Comparison of ENCODE assay signal across 9 mouse cellular contexts in the genomic region with DNA sequence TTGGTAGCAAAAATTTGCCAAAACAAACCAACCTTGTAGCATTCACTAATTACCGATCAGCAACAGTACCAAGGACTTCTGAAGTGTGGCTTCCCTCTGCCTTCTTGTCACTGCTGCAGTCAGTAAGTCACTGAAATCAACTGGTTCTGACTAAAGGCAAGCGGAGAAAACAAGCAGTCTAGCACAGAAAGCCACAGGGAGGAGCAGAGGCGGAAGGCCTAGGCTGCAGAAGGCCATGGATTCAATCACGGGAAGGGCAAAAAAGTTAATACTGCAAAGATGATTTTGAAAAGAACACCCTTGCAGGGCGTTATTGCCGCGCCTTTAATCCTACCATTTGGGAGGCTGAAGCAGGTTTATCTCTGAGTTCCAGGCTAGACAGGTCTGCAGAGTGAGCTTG. TPM values are rescaled to one million over a fixed set of nuclear protein-coding genes. Genes with fewer than 3 reads are reported as not detected.
A peak's percentile ranks its signal among the peaks of the same experiment; 100 is the strongest.
DNase-seq lines count a peak whose midpoint lies in the region; ATAC-seq and TF ChIP-seq lines count a peak whose summit lies in the region.
"Had no signal": no experiment of that assay in that cellular context is flagged by ENCODE, and none has a peak within 500 bp of the region (broad histone marks: within the 10 kb centered on the region; RNA-seq: fewer than 3 reads in every experiment).

No protein-coding gene starts in this region.

- peak overlapping the region; percentile 8 for H3K4me3 ChIP-seq in heart, embryonic 16.5 days (ENCODE audit: low read length)
- H3K4me3 ChIP-seq in E14TG2a.4 (replicated peaks; ENCODE audit: low read length): peak overlapping the region; percentile 97
- H3K4me3 ChIP-seq in forebrain, embryonic 13.5 days: peak overlapping the region; percentile 84
- peak overlapping the region; percentile 87 for H3K4me3 ChIP-seq in liver, embryonic 16.5 days (ENCODE audit: low read depth, low read length)

- peak overlapping the region; percentile 87 for H3K4me2 ChIP-seq in heart, embryonic 16.5 days (ENCODE audit: low read depth, low read length)
- H3K4me2 ChIP-seq in forebrain, embryonic 13.5 days: peak overlapping the region; percentile 98
- H3K4me2 ChIP-seq in liver, embryonic 16.5 days (ENCODE audit: low read depth, low read length): peak overlapping the region; percentile 93

- ATAC-seq in heart, embryonic 16.5 days (replicated peaks; ENCODE audit: extremely low read depth, insufficient read depth, low FRiP score): no peak
- ATAC-seq in forebrain, embryonic 13.5 days: no peak
- ATAC-seq in liver, embryonic 16.5 days (ENCODE audit: low read depth): no peak
- ATAC-seq in granulocyte monocyte progenitor cell, adult 5-6 weeks (replicated peaks; ENCODE audit: poor library complexity, severe bottlenecking): no peak

- H3K4me1 ChIP-seq in heart, embryonic 16.5 days (ENCODE audit: control insufficient read depth, insufficient read depth, low read length): peaks cover 24% of the 10 kb centered on the region
- peaks cover 61% of the 10 kb centered on the region for H3K4me1 ChIP-seq in E14TG2a.4 (replicated peaks; ENCODE audit: low read depth, low read length)
- H3K4me1 ChIP-seq in forebrain, embryonic 13.5 days: peaks cover 27% of the 10 kb centered on the region
- peaks cover 25% of the 10 kb centered on the region for H3K4me1 ChIP-seq in liver, embryonic 16.5 days (ENCODE audit: control insufficient read depth, low read depth, low read length)

- no peaks in the 10 kb centered on the region for H3K9me3 ChIP-seq in heart, embryonic 16.5 days (replicated peaks; ENCODE audit: control insufficient read depth, low read length)
- no peaks in the 10 kb centered on the region for H3K9me3 ChIP-seq in E14TG2a.4 (ENCODE audit: low read length)
- H3K9me3 ChIP-seq in forebrain, embryonic 13.5 days (replicated peaks): no peaks in the 10 kb centered on the region
- no peaks in the 10 kb centered on the region for H3K9me3 ChIP-seq in liver, embryonic 16.5 days (replicated peaks; ENCODE audit: control insufficient read depth, low read length)

- intact Hi-C loops in heart, postnatal 25 days (cut with DNase I): no loop called here

- no peak overlapping the region for H3K27ac ChIP-seq in heart, embryonic 16.5 days (ENCODE audit: low read length)
- no peak overlapping the region for H3K27ac ChIP-seq in forebrain, embryonic 13.5 days
- no peak overlapping the region for H3K27ac ChIP-seq in liver, embryonic 16.5 days (ENCODE audit: low read length)

- DNase-seq in heart, postnatal 25 days (ENCODE audit: low spot score): no peak
- DNase-seq in adrenal gland, postnatal 14 days: no peak
- no peak for DNase-seq in cerebellum, postnatal 25 days
- DNase-seq: cerebellum, postnatal 14 days had no signal

- H3K9ac ChIP-seq in heart, embryonic 16.5 days (ENCODE audit: low read length): no peak overlapping the region
- H3K9ac ChIP-seq in forebrain, embryonic 13.5 days: no peak overlapping the region
- H3K9ac ChIP-seq in liver, embryonic 16.5 days (ENCODE audit: low read depth, low read length): peak overlapping the region; percentile 91; the same call in 1 of the 2 replicates

- WGBS in heart, embryonic 16.5 days: 83% methylated on average over 7 of the region's 7 CpGs
- WGBS in forebrain, embryonic 13.5 days: 93% methylated on average over 7 of the region's 7 CpGs
- WGBS in liver, embryonic 16.5 days (ENCODE audit: insufficient replicate concordance): 40% methylated on average over 7 of the region's 7 CpGs

- H3K36me3 ChIP-seq in heart, embryonic 16.5 days (ENCODE audit: control insufficient read depth, insufficient read depth): peaks cover 14% of the 10 kb centered on the region
- H3K36me3 ChIP-seq in E14TG2a.4 (ENCODE audit: insufficient read depth, low read length): peaks cover 72% of the 10 kb centered on the region
- peaks cover 22% of the 10 kb centered on the region for H3K36me3 ChIP-seq in forebrain, embryonic 13.5 days (ENCODE audit: poor library complexity, severe bottlenecking)
- 0 out of 2 replicates have a peak, but pooled peaks cover 4% of the 10 kb centered on the region for H3K36me3 ChIP-seq in liver, embryonic 16.5 days (ENCODE audit: control insufficient read depth, insufficient read depth)

- H3K27me3 ChIP-seq in heart, embryonic 16.5 days (ENCODE audit: control insufficient read depth, insufficient read depth, low read length): no peaks in the 10 kb centered on the region
- no peaks in the 10 kb centered on the region for H3K27me3 ChIP-seq in E14TG2a.4 (ENCODE audit: insufficient read depth, low read length)
- H3K27me3 ChIP-seq in forebrain, embryonic 13.5 days: no peaks in the 10 kb centered on the region
- H3K27me3 ChIP-seq in liver, embryonic 16.5 days (ENCODE audit: control insufficient read depth, insufficient read depth, low read depth, low read length): no peaks in the 10 kb centered on the region

- TF ChIP-seq CTCF in E14TG2a.4 (conservative IDR thresholded peaks at IDR 0.05; ENCODE audit: low read length): no peak

RNA-seq across cellular contexts. Expression of a gene that starts 2.1 kb away (rescaled TPM):
- 196 and 200 TPM in 2 replicates for polyA plus RNA-seq in heart, embryonic 16.5 days (2015; fragmentation: Nextera tagmentation; extraction: Ambion mirVana)
- 10 to 100 TPM; 76.2 to 76.4 TPM for total RNA-seq in heart, postnatal 25 days (2021)
- polyA plus RNA-seq in forebrain, embryonic 13.5 days (2015; fragmentation: Nextera tagmentation; extraction: Ambion mirVana): 207 and 209 TPM in 2 replicates
- 85.0 and 96.8 TPM in 2 replicates for polyA plus RNA-seq in liver, embryonic 16.5 days (2015; fragmentation: Nextera tagmentation; extraction: Ambion mirVana)
- total RNA-seq in adrenal gland, postnatal 14 days (2021): 206 and 229 TPM in 2 replicates
- 72.5 and 80.0 TPM in 2 replicates for total RNA-seq in granulocyte monocyte progenitor cell, adult 5-6 weeks (2014; fragmentation: Nextera tagmentation)
- total RNA-seq in granulocyte monocyte progenitor cell, adult 5-6 weeks (2017): 237 and 273 TPM in 2 replicates

RNA-seq across cellular contexts. Expression of a gene that starts 27.3 kb away (rescaled TPM):
- 9.4 and 11.5 TPM in 2 replicates for polyA plus RNA-seq in heart, embryonic 16.5 days (2015; fragmentation: Nextera tagmentation; extraction: Ambion mirVana)
- 1 to 10 TPM; 2.6 to 2.8 TPM for total RNA-seq in heart, postnatal 25 days (2021)
- polyA plus RNA-seq in forebrain, embryonic 13.5 days (2015; fragmentation: Nextera tagmentation; extraction: Ambion mirVana): 24.0 and 25.7 TPM in 2 replicates
- polyA plus RNA-seq in liver, embryonic 16.5 days (2015; fragmentation: Nextera tagmentation; extraction: Ambion mirVana): 6.9 and 8.7 TPM in 2 replicates
- 14.1 and 16.0 TPM in 2 replicates for total RNA-seq in adrenal gland, postnatal 14 days (2021)
- 27.7 and 28.9 TPM in 2 replicates for total RNA-seq in granulocyte monocyte progenitor cell, adult 5-6 weeks (2014; fragmentation: Nextera tagmentation)
- total RNA-seq in granulocyte monocyte progenitor cell, adult 5-6 weeks (2017): 41.9 and 44.5 TPM in 2 replicates

Comparison
In these comparisons a context has a peak if more than half of its experiments do, and no peak if none do; other contexts are left out.
1. H3K4me3 ChIP-seq: peak in every context shown above with its lines; median percentile 97 in E14TG2a.4; 87 in liver, embryonic 16.5 days; 84 in forebrain, embryonic 13.5 days; 8 in heart, embryonic 16.5 days.